Mouse (Mus musculus): Measurements from ENCODE around the gene Treml4. TPM values are rescaled to one million over a fixed set of nuclear protein-coding genes. Genes with fewer than 3 reads are reported as not detected.

The Treml4 gene
- total RNA-seq, 2 experiments from 2014 or later: not detected

DNA sequence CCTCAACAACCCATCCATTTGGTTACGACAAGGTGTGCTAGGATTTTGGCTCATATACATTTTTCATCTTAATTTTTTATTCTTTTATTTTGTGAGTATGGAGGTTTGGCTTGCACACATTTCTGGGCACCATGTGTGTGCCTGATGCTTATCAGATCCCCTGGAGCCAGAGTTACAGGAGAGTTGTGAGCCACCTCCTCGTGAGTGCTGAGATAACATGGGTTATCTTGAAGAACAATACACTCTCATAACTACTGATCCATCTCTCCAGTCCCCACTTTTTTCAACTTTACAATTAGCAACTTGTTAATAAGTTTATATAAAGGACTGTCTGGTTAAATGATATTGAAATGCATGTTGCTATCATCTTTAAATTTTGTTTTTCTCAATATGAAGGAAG is 57.2 kb downstream of the Treml4 start:
- no peak for DNase-seq (ENCODE audit: low spot score in 2 of 2)
- Histone ChIP-seq H3K27ac (no peak overlapping the region), H3K4me3 (no peak overlapping the region)
- TF ChIP-seq CTCF (conservative IDR thresholded peaks at IDR 0.05): no peak

DNA sequence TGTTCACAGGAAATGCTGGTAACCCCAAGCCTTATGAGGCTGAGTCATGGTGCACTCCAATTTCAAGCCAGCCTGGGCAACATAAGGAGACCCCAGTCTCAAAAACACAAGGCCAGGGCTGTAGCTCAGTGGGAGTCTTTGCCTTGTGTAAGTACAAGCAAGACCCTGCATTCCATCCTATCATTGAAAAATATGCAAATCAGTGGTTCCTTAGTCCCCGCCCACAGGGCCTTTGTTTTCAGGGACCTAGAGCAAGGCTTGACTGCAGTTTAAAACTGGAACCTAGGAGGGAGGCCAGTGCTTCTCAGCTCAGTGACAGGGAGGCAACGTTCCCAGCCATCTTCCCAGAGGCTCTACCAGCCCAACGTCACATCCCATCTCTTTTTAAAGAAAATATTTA is 59.1 kb downstream of the Treml4 start:
- no peak overlapping the region for H3K27ac ChIP-seq
- DNase-seq (ENCODE audit: low spot score in 2 of 2): no peak
- TF ChIP-seq CTCF (conservative IDR thresholded peaks at IDR 0.05): no peak
- no peak overlapping the region for H3K4me3 ChIP-seq

DNA sequence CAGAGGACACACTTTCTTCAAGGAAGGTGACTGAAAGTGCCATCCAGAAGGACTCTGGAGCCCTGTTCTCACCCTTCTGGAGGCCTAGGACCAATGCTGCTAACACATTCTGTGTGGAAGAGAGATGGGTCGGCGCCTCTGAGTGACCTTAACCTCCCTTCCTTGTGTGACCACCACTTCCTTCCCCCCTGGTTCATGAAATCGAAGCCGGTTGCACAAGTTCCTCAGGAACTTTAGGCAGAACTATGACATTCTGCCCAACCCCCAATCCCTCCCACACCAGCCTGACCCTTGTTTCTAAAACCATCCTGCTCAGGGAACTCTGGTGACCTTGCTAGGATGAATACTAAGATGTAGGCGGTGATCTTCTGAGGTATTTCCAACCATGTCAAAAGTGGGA is 60.2 kb downstream of the Treml4 start:
- Histone ChIP-seq H3K27ac (no peak overlapping the region), H3K4me3 (no peak overlapping the region)
- no peak for TF ChIP-seq CTCF (conservative IDR thresholded peaks at IDR 0.05)
- no peak for DNase-seq (ENCODE audit: low spot score in 2 of 2)

Other genes with a start within 250 kb of the Treml4 start
- not detected for gene 1700122O11Rik, start 226.0 kb upstream of the Treml4 start, total RNA-seq (2021)
- gene 1700067P10Rik, start 175.0 kb upstream of the Treml4 start, total RNA-seq (2021): not detected
- gene 9830107B12Rik, start 118.0 kb upstream of the Treml4 start, total RNA-seq (2021): not detected
- gene A530064D06Rik, start 97.0 kb upstream of the Treml4 start, total RNA-seq (2021): not detected
- gene Trem1, start 31.5 kb upstream of the Treml4 start, total RNA-seq (2021): not detected
- not detected for gene Trem3, start 16.5 kb upstream of the Treml4 start, total RNA-seq (2021)
- under 1 TPM; 0.25 to 0.36 TPM for gene Treml2, start 35.2 kb downstream of the Treml4 start, total RNA-seq (2021)
- gene B430306N03Rik, start 51.8 kb downstream of the Treml4 start, total RNA-seq (2021): not detected
- 10 to 100 TPM; 10.1 to 10.6 TPM for gene Trem2, start 82.1 kb downstream of the Treml4 start, total RNA-seq (2021)
- not detected for gene Treml1, start 95.6 kb downstream of the Treml4 start, total RNA-seq (2021)
- 10 to 100 TPM; 21.4 to 26.7 TPM for gene Nfya, start 145.6 kb downstream of the Treml4 start, total RNA-seq (2021)
- gene Oard1, start 145.7 kb downstream of the Treml4 start, total RNA-seq (2021): 10 to 100 TPM; 11.1 to 15.1 TPM
- under 1 TPM in 1 of 2 experiments, not detected in 1; 0.33 TPM for gene Apobec2, start 168.6 kb downstream of the Treml4 start, total RNA-seq (2021)
- gene Tspo2, start 187.2 kb downstream of the Treml4 start, total RNA-seq (2021): not detected
- gene Unc5cl, start 190.6 kb downstream of the Treml4 start, total RNA-seq (2021): under 1 TPM; 0.37 to 0.92 TPM

Data from layer of hippocampus, adult 2 months (tissue).